Mouse (Mus musculus) forebrain, postnatal 0 days (tissue): ENCODE data around the gene Adam22. TPM values are rescaled to one million over a fixed set of nuclear protein-coding genes. Genes with fewer than 3 reads are reported as not detected.

Source experiments
- microRNA-seq, 2 experiments: library from miRNA; unstranded; fragments of <30 nt; microRNA quantifications; one replicate each; pipeline ENCODE4; 2016
- polyA plus RNA-seq: library from polyadenylated mRNA; unstranded; fragments of >200 nt; fragmentation: Nextera tagmentation; extraction: Ambion mirVana; gene quantifications from 2 replicates; pipeline ENCODE4 v1.2.1, GENCODE M21; 2015
- total RNA-seq: library from RNA; depleted of rRNA; stranded (reverse); fragments of >200 nt; gene quantifications from 2 replicates; pipeline ENCODE4 v1.2.3, GENCODE M21; 2014; rRNA removed

Adam22 gene
- total and polyA plus RNA-seq, 2 experiments from 2014 or later: 36.6 to 89.4 TPM

Small RNAs within 50 kb of the gene (microRNA-seq; reads per million reads assigned to microRNA genes)
- gene Gm24196: 0 reads per million in 2 experiments

Other genes starting within 250 kb of the Adam22 start
- gene Dbf4, start 54.6 kb upstream of the Adam22 start, total RNA-seq: 11.4 and 13.3 TPM in 2 replicates
- 8.2 and 8.3 TPM in 2 replicates for gene Dbf4, start 54.6 kb upstream of the Adam22 start, polyA plus RNA-seq
- 9.2 and 12.7 TPM in 2 replicates for gene Slc25a40, start 54.7 kb upstream of the Adam22 start, total RNA-seq
- 4.8 and 8.0 TPM in 2 replicates for gene Slc25a40, start 54.7 kb upstream of the Adam22 start, polyA plus RNA-seq